Mouse (Mus musculus) bone marrow macrophage, adult 2 months (primary cell): ENCODE results near the gene Fan1. TPM values are rescaled to one million over a fixed set of nuclear protein-coding genes. Genes with fewer than 3 reads are reported as not detected.

Source experiments
- H3K27ac ChIP-seq: 2 replicates; pipeline ENCODE4 v1.5.1; 2012; ENCODE audit warnings: low read depth, low read length; ENCODE audit not compliant: insufficient read depth
- H3K4me1 ChIP-seq: 2 replicates; pipeline ENCODE4 v1.6.1; 2012; ENCODE audit warnings: low read length; ENCODE audit not compliant: control insufficient read depth, insufficient read depth
- H3K4me3 ChIP-seq: 2 replicates; pipeline ENCODE4 v1.5.1; 2012; ENCODE audit warnings: mild to moderate bottlenecking, low read length, moderate library complexity; ENCODE audit not compliant: insufficient read depth
- CTCF ChIP-seq: IDR thresholded peaks from 2 replicates; pipeline ENCODE4 v1.5.1; 2012; ENCODE audit warnings: low read depth, mild to moderate bottlenecking, low read length, moderate library complexity
- POLR2A ChIP-seq: IDR thresholded peaks from 2 replicates; pipeline ENCODE4 v1.6.1; 2012; ENCODE audit warnings: mild to moderate bottlenecking, low read depth, low read length, borderline replicate concordance
- polyA plus RNA-seq: library from polyadenylated mRNA; stranded (reverse); fragments of >200 nt; gene quantifications from 2 replicates; pipeline ENCODE4 v1.2.4, GENCODE M21; 2012; ENCODE audit not compliant: missing spikeins, insufficient read depth, insufficient read length

The Fan1 gene
- polyA plus RNA-seq, 1 experiment = 3.7 TPM

GRCm38 (mm10) chr7:64347813-64348212 lies 26.1 kb downstream of the Fan1 start:
- H3K4me1 ChIP-seq = 0 out of 2 replicates have a peak, but pooled peaks cover 2% of the 10 kb centered on the region
- no peak overlapping the region for H3K4me3 ChIP-seq
- no peak for TF ChIP-seq POLR2A
- TF ChIP-seq CTCF = no peak
- H3K27ac ChIP-seq = no peak overlapping the region

- Histone ChIP-seq H3K4me1 (peaks cover 17% of the 10 kb centered on the region), H3K4me3 (no peak overlapping the region), H3K27ac (no peak overlapping the region)
- no peak for TF ChIP-seq CTCF
- TF ChIP-seq POLR2A = no peak
Measured at GRCm38 (mm10) chr7:64332686-64333085, 41.2 kb downstream of the Fan1 start.

GRCm38 (mm10) chr7:64331309-64331708 lies 42.6 kb downstream of the Fan1 start:
- TF ChIP-seq POLR2A = no peak
- no peak for TF ChIP-seq CTCF
- Histone ChIP-seq H3K27ac (peak overlapping the region; percentile 35; the same call in 1 of the 2 replicates), H3K4me3 (no peak overlapping the region), H3K4me1 (peaks cover 20% of the 10 kb centered on the region)

- Histone ChIP-seq H3K4me3 (no peak overlapping the region), H3K27ac (no peak overlapping the region), H3K4me1 (peaks cover 29% of the 10 kb centered on the region)
- TF ChIP-seq CTCF (no peak), POLR2A (no peak)
Measured at GRCm38 (mm10) chr7:64327486-64327885, 46.4 kb downstream of the Fan1 start.

GRCm38 (mm10) chr7:64326892-64327291 lies 47.0 kb downstream of the Fan1 start:
- TF ChIP-seq POLR2A (no peak), CTCF (peak; percentile 80)
- Histone ChIP-seq H3K4me1 (peaks cover 26% of the 10 kb centered on the region), H3K27ac (no peak overlapping the region), H3K4me3 (no peak overlapping the region)

- H3K27ac ChIP-seq = no peak overlapping the region
- H3K4me1 ChIP-seq = peaks cover 39% of the 10 kb centered on the region
- no peak overlapping the region for H3K4me3 ChIP-seq
- no peak for TF ChIP-seq POLR2A
- no peak for TF ChIP-seq CTCF
Measured at GRCm38 (mm10) chr7:64321658-64322057, 52.2 kb downstream of the Fan1 start.

- Histone ChIP-seq H3K4me3 (no peak overlapping the region), H3K27ac (no peak overlapping the region), H3K4me1 (peaks cover 38% of the 10 kb centered on the region)
- TF ChIP-seq CTCF = no peak
- no peak for TF ChIP-seq POLR2A
Measured at GRCm38 (mm10) chr7:64321125-64321524, 52.8 kb downstream of the Fan1 start.

GRCm38 (mm10) chr7:64312811-64313210 lies 61.1 kb downstream of the Fan1 start:
- peaks cover 8% of the 10 kb centered on the region for H3K4me1 ChIP-seq

GRCm38 (mm10) chr7:64310756-64311155 lies 63.1 kb downstream of the Fan1 start:
- Histone ChIP-seq H3K4me3 (no peak overlapping the region), H3K4me1 (no peaks in the 10 kb centered on the region), H3K27ac (no peak overlapping the region)
- TF ChIP-seq CTCF = no peak

More at GRCm38 (mm10) chr7:64312811-64313210, 61.1 kb downstream of the Fan1 start:
- H3K4me3 ChIP-seq = no peak overlapping the region
- TF ChIP-seq CTCF (no peak), POLR2A (no peak)
- no peak overlapping the region for H3K27ac ChIP-seq

GRCm38 (mm10) chr7:64310241-64310640 lies 63.7 kb downstream of the Fan1 start:
- Histone ChIP-seq H3K4me1 (no peaks in the 10 kb centered on the region), H3K4me3 (no peak overlapping the region), H3K27ac (no peak overlapping the region)
- no peak for TF ChIP-seq CTCF
- no peak for TF ChIP-seq POLR2A

Other genes starting within 250 kb of the Fan1 start
- not detected in 2 replicates for gene Trpm1, start 220.3 kb downstream of the Fan1 start, polyA plus RNA-seq
- 17.0 and 24.4 TPM in 2 replicates for gene Mtmr10, start 86.4 kb downstream of the Fan1 start, polyA plus RNA-seq
- 20.0 and 21.4 TPM in 2 replicates for gene Mphosph10, start 18.2 kb upstream of the Fan1 start, polyA plus RNA-seq
- gene Mcee, start 18.5 kb upstream of the Fan1 start, polyA plus RNA-seq = 69.6 and 95.3 TPM in 2 replicates
- gene Apba2, start 127.6 kb upstream of the Fan1 start, polyA plus RNA-seq = not detected in 2 replicates